Mouse (Mus musculus) liver, embryonic 12.5 days (tissue): ENCODE results near the gene Olfr937. TPM values are rescaled to one million over a fixed set of nuclear protein-coding genes. Genes with fewer than 3 reads are reported as not detected.

Experiments
- ATAC-seq: fragments of 200-750 bp; cut with Nextera tagmentation; 2 replicates; pipeline ENCODE4 v1.8.0; 2017; ENCODE audit warnings: moderate number of reproducible peaks, mild to moderate bottlenecking, moderate library complexity
- H3K27ac ChIP-seq: fragments of 300-500 bp; sonication (generic); 2 replicates; pipeline ENCODE4 v1.5.1; 2016; ENCODE audit warnings: mild to moderate bottlenecking
- H3K27me3 ChIP-seq: fragments of 300-500 bp; sonication (generic); replicated peaks from 2 replicates; pipeline ENCODE4 v1.6.1; 2016; ENCODE audit warnings: mild to moderate bottlenecking, moderate library complexity
- H3K36me3 ChIP-seq: fragments of 300-500 bp; sonication (generic); 2 replicates; pipeline ENCODE4 v1.6.1; 2016; ENCODE audit warnings: mild to moderate bottlenecking, moderate library complexity
- H3K4me1 ChIP-seq: fragments of 300-500 bp; sonication (generic); 2 replicates; pipeline ENCODE4 v1.6.1; 2016
- H3K4me2 ChIP-seq: fragments of 300-500 bp; sonication (generic); 2 replicates; pipeline ENCODE4 v1.6.1; 2016; ENCODE audit warnings: mild to moderate bottlenecking, moderate library complexity
- H3K4me3 ChIP-seq: fragments of 300-500 bp; sonication (generic); 2 replicates; pipeline ENCODE4 v1.5.1; 2016; ENCODE audit warnings: mild to moderate bottlenecking, moderate library complexity
- H3K9ac ChIP-seq: fragments of 300-500 bp; sonication (generic); 2 replicates; pipeline ENCODE4 v1.6.1; 2016; ENCODE audit warnings: mild to moderate bottlenecking, moderate library complexity
- H3K9me3 ChIP-seq: fragments of 300-500 bp; sonication (generic); replicated peaks from 2 replicates; pipeline ENCODE4 v1.6.1; 2016; ENCODE audit warnings: mild to moderate bottlenecking, moderate library complexity
- WGBS: fragments of 180-500 bp; shearing (Covaris S2); methylation state at CpG from one replicate; pipeline ENCODE4 v1.1.7; 2016; ENCODE audit not compliant: insufficient replicate concordance; 5-methylcytosine and 5-hydroxymethylcytosine counted together
- microRNA-seq: library from miRNA; unstranded; fragments of <30 nt; microRNA quantifications from one replicate; pipeline ENCODE4, GENCODE M21; 2017
- polyA plus RNA-seq: library from polyadenylated mRNA; unstranded; fragments of >200 nt; fragmentation: Nextera tagmentation; extraction: Ambion mirVana; gene quantifications from 2 replicates; pipeline ENCODE4 v1.2.1, GENCODE M21; 2016

The Olfr937 gene
- polyA plus RNA-seq = not detected in 2 replicates

DNA sequence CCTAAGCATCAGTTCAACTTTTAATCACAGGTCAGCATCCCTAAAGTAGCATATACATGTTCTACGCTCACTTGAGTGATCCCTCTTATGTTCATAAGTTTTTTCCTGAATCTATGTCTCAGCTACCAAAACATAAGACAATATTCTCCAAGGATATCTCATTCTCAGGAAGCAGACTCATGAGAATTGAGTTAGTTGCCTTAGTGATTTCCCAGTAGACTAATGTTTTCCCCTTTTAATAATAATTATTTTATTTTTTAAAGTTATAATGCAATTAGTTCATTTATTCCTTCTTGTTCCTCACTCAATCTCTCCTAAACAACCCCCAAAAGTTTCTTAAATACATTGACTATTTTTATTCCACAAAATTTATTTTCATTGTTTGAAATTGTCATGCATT is at the start of gene Olfr937:
TSS of gene Olfr937 (minus strand) at position 101 of the 400 bp plus-strand sequence.
- 50% methylated on average over 1 of the region's 1 CpGs for WGBS
- ATAC-seq = no peak
- Histone ChIP-seq H3K36me3 (no peaks in the 10 kb centered on the region), H3K4me2 (no peak within 1 kb of the TSS), H3K9ac (no peak within 1 kb of the TSS), H3K9me3 (no peaks in the 10 kb centered on the region), H3K4me3 (no peak within 1 kb of the TSS), H3K27me3 (no peaks in the 10 kb centered on the region), H3K4me1 (no peaks in the 10 kb centered on the region), H3K27ac (no peak within 1 kb of the TSS)

- Histone ChIP-seq H3K9me3 (no peaks in the 10 kb centered on the region), H3K9ac (no peak within 1 kb of the TSS), H3K27me3 (no peaks in the 10 kb centered on the region), H3K4me2 (no peak within 1 kb of the TSS), H3K4me1 (no peaks in the 10 kb centered on the region), H3K27ac (no peak within 1 kb of the TSS), H3K4me3 (no peak within 1 kb of the TSS), H3K36me3 (no peaks in the 10 kb centered on the region)
- ATAC-seq = no peak
- 77% methylated on average over 2 of the region's 2 CpGs for WGBS
These were observed 14.0 kb upstream of the Olfr937 start, which contains the start of gene Olfr938 for GRCm38 (mm10) chr9:39078787-39079186. Gene Olfr938 (minus strand): TSS chr9:39078887.

DNA sequence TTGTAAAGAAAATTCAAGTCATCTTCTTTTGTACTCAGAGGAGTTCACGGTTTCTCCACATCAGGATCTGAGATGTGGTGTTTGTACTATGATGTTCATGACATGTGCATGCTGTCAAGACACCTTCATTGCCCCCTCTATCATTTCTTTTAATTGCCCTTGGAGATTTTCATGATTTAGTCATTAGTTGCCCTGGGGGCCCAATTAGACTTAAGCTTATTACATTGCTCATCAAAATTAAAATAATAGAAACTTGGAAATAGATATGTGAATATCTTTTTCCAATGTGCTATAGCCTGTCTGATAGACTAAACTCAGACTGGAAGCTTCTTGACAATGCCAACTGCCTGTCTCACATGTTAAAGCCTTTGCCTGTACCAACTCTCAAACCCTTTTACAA is 41.5 kb downstream of the Olfr937 start, which contains the start of gene Olfr146:
TSS of gene Olfr146 (minus strand) at position 101 of the 400 bp plus-strand sequence.
- no peak within 1 kb of the TSS for H3K4me2 ChIP-seq
- H3K36me3 ChIP-seq = no peaks in the 10 kb centered on the region
- H3K4me3 ChIP-seq = no peak within 1 kb of the TSS
- no peaks in the 10 kb centered on the region for H3K9me3 ChIP-seq
- WGBS = 57% methylated on average over 1 of the region's 1 CpGs
- no peaks in the 10 kb centered on the region for H3K4me1 ChIP-seq
- H3K9ac ChIP-seq = no peak within 1 kb of the TSS
- no peaks in the 10 kb centered on the region for H3K27me3 ChIP-seq
- H3K27ac ChIP-seq = no peak within 1 kb of the TSS
- ATAC-seq = no peak

Small RNAs within 50 kb of the gene (microRNA-seq; reads per million reads assigned to microRNA genes)
- gene Gm25032 (not detected), gene Gm25529 (not detected)

Other genes starting within 250 kb of the Olfr937 start
- gene Olfr923, start 238.4 kb downstream of the Olfr937 start, polyA plus RNA-seq = not detected in 2 replicates
- not detected in 2 replicates for gene Olfr924, start 220.5 kb downstream of the Olfr937 start, polyA plus RNA-seq
- not detected in 2 replicates for gene Olfr26, start 209.9 kb downstream of the Olfr937 start, polyA plus RNA-seq
- gene Olfr926, start 187.8 kb downstream of the Olfr937 start, polyA plus RNA-seq = not detected in 2 replicates
- not detected in 2 replicates for gene Olfr930, start 135.1 kb downstream of the Olfr937 start, polyA plus RNA-seq
- gene Olfr933, start 92.6 kb downstream of the Olfr937 start, polyA plus RNA-seq = not detected in 2 replicates
- gene Olfr934, start 76.6 kb downstream of the Olfr937 start, polyA plus RNA-seq = not detected in 2 replicates
- gene Olfr935, start 65.3 kb downstream of the Olfr937 start, polyA plus RNA-seq = not detected in 2 replicates
- gene Olfr146, start 41.6 kb downstream of the Olfr937 start, polyA plus RNA-seq = not detected in 2 replicates
- not detected in 2 replicates for gene Olfr938, start 13.9 kb upstream of the Olfr937 start, polyA plus RNA-seq
- not detected in 2 replicates for gene Olfr27, start 63.2 kb upstream of the Olfr937 start, polyA plus RNA-seq
- gene Olfr943, start 101.4 kb upstream of the Olfr937 start, polyA plus RNA-seq = not detected in 2 replicates
- gene Olfr944, start 137.0 kb upstream of the Olfr937 start, polyA plus RNA-seq = not detected in 2 replicates
- not detected in 2 replicates for gene Olfr1537, start 185.0 kb upstream of the Olfr937 start, polyA plus RNA-seq
- not detected in 2 replicates for gene Olfr945, start 211.9 kb upstream of the Olfr937 start, polyA plus RNA-seq